Mouse (Mus musculus) kidney, adult 18-20 months (tissue): ENCODE data around the gene Slfn1.
"Not testable (repeated sequence)": the region's sequence is repeated elsewhere in the genome, so short reads cannot be mapped to it uniquely, and the experiment has no call there.

Experiments
- DNase-seq: peaks from one replicate; pipeline ENCODE4 v3.0.0; 2021

Gene Slfn1

GRCm38 (mm10) chr11:83116597-83117227 lies at the start of gene Slfn1:
TSS of gene Slfn1 (plus strand) at chr11:83116849.
- no peak for DNase-seq

DNA sequence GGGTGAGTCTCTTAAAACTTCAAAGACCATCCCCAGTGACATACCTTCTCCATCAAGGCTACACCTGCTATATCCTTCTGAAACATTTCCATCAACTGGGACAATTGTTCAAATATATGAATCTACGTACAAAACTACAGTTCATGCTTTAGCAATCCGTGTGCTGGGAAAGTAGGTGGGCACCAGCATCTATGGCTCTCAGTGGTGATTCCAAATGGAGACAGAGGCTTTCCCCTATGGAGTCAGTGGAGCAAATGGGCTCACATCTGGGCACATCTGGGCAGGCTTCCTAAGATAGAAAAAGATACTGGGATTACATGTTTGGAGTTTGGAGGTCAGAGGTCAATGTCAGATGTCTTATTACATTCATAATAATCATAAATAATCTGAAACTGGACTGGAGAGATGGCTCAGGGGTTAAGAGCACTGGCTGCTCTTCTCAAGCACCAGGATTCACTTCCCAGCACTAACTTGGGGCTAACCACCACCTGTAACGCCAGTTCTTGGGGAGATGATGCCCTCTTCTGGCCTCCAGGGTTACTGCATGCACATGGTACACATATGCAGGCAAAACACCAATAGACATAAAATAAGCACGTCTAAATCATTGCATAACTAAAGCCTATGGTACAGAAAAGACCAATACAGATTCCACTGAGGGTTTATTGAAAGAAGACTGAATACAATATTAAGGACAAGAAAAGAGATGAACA lies 48.5 kb upstream of the Slfn1 start:
- DNase-seq, result no peak

GRCm38 (mm10) chr11:83070321-83070970 lies 46.2 kb upstream of the Slfn1 start:
- DNase-seq, result no peak

- DNase-seq, result peak; percentile 70
Measured at GRCm38 (mm10) chr11:83077714-83078422, 38.8 kb upstream of the Slfn1 start.

- no peak for DNase-seq
Measured at GRCm38 (mm10) chr11:83078423-83079140, 38.1 kb upstream of the Slfn1 start.

GRCm38 (mm10) chr11:83079487-83080199 lies 37.0 kb upstream of the Slfn1 start:
- DNase-seq, result no peak

DNA sequence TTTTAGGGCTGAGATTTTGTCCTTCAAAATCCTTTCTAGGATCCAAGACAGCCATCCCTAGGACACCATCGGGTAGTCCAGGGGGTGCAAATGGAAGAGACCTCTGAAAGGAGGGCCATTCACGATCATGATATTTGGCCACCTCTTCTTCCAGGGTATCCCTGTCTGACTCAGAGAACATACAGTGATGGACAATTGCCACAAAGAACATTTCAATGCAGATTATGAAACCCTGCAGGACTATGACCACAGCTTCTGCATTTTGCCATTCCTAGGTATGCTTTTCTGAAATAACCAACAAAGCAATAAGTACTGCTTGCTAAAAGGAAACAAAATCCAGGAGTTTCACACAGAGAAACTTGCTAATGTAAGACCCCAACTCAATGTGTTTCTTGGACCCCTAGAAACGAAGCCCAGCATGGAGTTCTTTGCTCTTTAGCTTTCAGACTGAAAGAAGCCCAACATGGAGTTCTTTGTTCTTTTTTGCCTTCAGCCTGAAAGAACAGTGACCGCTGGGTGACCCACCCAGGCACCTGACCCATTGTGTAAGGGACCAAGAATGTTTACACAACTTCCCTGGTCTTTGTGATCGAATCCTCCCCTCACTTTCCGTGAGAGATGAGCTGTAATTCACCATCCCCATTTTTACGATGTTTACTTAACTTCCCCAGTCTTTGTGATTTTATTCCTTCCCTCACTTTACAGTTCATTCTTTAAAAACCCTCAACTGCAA lies 33.7 kb upstream of the Slfn1 start:
- no peak for DNase-seq

GRCm38 (mm10) chr11:83084161-83084560 lies 32.5 kb upstream of the Slfn1 start:
- no peak for DNase-seq

- no peak for DNase-seq
Measured at GRCm38 (mm10) chr11:83084761-83085160, 31.9 kb upstream of the Slfn1 start.

- DNase-seq, result no peak
Measured at GRCm38 (mm10) chr11:83115138-83115537, 1.5 kb upstream of the Slfn1 start.

DNA sequence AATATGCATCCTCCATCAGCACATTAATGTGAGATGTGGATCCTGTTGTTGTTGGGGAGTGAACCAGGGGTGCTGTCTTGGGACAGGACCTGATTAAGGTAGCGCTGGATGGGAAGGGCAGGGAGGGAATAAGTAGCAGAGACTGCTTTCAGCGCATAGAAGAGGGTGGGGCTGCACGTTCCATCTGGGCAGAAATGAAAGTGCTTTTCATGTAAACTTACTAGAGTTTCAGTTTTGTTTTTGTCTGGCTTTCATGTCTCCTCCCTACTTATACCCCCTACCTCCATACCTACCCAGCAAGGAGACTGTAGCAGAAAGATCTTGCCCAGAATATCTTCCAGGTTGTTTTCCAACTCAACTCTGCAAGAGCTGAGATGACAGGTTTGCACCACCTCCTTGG lies 1.4 kb downstream of the Slfn1 start:
- no peak for DNase-seq

- no peak for DNase-seq
Measured at GRCm38 (mm10) chr11:83121131-83121685, 4.6 kb downstream of the Slfn1 start.

DNA sequence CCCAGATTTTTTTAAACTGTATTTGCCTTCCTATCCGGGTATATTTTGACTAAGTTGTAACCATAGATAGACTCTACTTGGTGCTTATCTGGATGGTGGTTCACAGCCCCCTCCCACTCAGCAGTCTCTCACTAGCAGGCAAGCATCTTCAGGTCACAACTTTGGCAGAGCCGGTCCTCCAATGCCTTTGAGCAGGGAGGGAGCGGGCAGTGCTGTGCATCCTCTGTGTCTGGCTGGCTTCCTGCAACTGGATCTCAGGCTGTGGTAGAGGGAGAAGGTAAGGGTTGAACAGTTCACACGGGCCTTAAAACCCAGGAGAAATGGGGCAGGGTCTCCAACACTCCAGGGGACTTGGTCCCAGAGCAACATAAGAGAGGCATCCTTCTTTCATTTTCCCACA lies 6.5 kb downstream of the Slfn1 start:
- DNase-seq, result no peak

DNA sequence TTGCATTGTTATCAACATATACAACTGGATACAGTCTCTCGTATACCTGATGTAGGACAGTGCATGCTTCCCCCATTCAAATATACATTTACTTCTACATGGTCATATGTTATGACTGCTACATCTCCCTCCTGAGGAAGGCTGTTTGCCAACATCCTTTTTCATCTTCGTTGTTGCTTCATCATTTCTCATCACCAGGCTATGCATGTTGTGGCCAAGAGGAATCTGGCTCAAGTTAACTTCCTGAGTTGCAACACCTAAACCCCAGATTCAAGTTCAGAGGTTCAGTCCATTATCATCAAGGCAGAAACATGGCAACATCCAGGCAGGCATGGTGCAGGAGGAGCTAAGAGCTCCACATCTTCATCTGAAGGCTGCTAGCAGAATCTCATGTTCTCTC lies 8.3 kb downstream of the Slfn1 start:
- no peak for DNase-seq

GRCm38 (mm10) chr11:83125633-83126032 lies 9.0 kb downstream of the Slfn1 start:
- not testable (repeated sequence) for DNase-seq

DNA sequence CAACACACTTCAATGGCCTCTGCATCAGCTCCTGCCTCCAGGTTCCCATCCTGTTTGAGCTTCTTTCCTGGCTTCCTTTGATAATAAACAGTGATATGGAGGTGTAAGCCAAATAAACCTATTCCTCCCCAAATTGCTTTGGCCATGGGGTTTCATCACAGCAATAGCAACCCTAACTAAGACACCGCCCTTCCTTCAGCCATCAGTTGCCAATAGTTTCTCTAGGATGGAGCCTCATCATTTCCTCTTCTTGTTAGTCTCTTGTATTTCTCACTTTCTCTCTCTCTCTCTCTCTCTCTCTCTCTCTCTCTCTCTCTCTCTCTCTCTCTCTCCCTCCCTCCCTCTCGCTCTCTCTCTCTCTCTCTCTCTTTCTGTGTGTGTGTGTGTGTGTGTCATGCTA lies 20.6 kb downstream of the Slfn1 start:
- not testable (repeated sequence) for DNase-seq

DNA sequence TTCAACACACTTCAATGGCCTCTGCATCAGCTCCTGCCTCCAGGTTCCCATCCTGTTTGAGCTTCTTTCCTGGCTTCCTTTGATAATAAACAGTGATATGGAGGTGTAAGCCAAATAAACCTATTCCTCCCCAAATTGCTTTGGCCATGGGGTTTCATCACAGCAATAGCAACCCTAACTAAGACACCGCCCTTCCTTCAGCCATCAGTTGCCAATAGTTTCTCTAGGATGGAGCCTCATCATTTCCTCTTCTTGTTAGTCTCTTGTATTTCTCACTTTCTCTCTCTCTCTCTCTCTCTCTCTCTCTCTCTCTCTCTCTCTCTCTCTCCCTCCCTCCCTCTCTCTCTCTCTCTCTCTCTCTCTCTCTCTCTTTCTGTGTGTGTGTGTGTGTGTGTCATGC lies 32.3 kb downstream of the Slfn1 start:
- not testable (repeated sequence) for DNase-seq
